Mouse (Mus musculus) kidney, adult 9 months (tissue): ENCODE measurements around the gene Lrrc51.

Experiments used
- DNase-seq: peaks from one replicate; pipeline ENCODE4 v3.0.0; 2022

The Lrrc51 gene

GRCm38 (mm10) chr7:101882413-101883154 is 51.1 kb downstream of the Lrrc51 start:
- peak; percentile 54 for DNase-seq

- DNase-seq = no peak
Observed at GRCm38 (mm10) chr7:101880855-101881254, 52.8 kb downstream of the Lrrc51 start.

- DNase-seq = no peak
Observed at GRCm38 (mm10) chr7:101875978-101876377, 57.7 kb downstream of the Lrrc51 start.

GRCm38 (mm10) chr7:101871296-101871695 is 62.4 kb downstream of the Lrrc51 start:
- peak; percentile 43 for DNase-seq

GRCm38 (mm10) chr7:101870629-101871028 is 63.1 kb downstream of the Lrrc51 start, which contains the start of gene Folr1:
Folr1 (minus strand) TSS chr7:101870788.
- peak; percentile 91 for DNase-seq

- peak; percentile 58 for DNase-seq
Observed at GRCm38 (mm10) chr7:101869163-101869500, 64.6 kb downstream of the Lrrc51 start.

- DNase-seq = peak; percentile 83
Observed at GRCm38 (mm10) chr7:101868241-101869162, 65.2 kb downstream of the Lrrc51 start.

GRCm38 (mm10) chr7:101867482-101867881 is 66.2 kb downstream of the Lrrc51 start:
- no peak for DNase-seq

- peak; percentile 42 for DNase-seq
Observed at GRCm38 (mm10) chr7:101866491-101867265, 67.0 kb downstream of the Lrrc51 start.

GRCm38 (mm10) chr7:101863415-101863814 is 70.3 kb downstream of the Lrrc51 start, which contains the start of gene Anapc15:
Anapc15 (plus strand) TSS chr7:101863715.
- DNase-seq = no peak
